Mouse (Mus musculus): ENCODE measurements at regions not wholly inside any gene's neighbourhood (a gene's known extent, or its start where the extent isn't known, plus 50 kb on each side); places are given as distances from the start of the nearest gene placed in this dataset.

DNA sequence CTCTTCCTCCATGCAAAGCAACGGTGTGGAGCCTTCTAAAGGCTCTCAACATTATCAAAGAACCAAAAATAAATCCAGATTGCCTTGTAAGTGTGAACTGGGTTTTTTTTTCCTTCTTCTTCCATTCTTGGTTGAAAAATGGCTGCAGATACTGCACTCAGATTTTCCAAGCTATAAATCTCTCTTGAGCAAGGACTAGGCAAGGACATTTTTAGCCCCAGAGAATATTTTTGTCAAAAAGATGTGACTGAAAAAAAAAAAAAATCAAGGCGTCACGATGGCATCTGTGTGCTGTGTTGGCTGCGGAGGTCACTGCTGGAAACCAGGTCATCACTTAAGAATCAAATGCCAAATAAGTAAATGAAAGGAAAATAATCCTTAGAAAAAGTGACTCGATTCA lies 386.9 kb downstream of the Wdr11 start:
- TF ChIP-seq POLR2A (IDR thresholded peaks at IDR 0.05; ENCODE audit: insufficient read depth, low read depth, low read length) (no peak), CTCF (IDR thresholded peaks at IDR 0.05; ENCODE audit: insufficient read depth, low read depth, low read length) (no peak)

Measured in olfactory bulb, adult 2 months (tissue).